Mouse (Mus musculus) heart, postnatal 0 days (tissue): ENCODE data around the gene Krt18. TPM values are rescaled to one million over a fixed set of nuclear protein-coding genes. Genes with fewer than 3 reads are reported as not detected.

Experiments used
- ATAC-seq: fragments of 200-750 bp; cut with Nextera tagmentation; 2 replicates; pipeline ENCODE4 v1.8.0; 2017; ENCODE audit warnings: low read depth, moderate number of reproducible peaks, moderate library complexity; ENCODE audit not compliant: insufficient read depth
- DNase-seq: peaks from one replicate; pipeline ENCODE4 v3.0.0-alpha.2; 2016; ENCODE audit warnings: low spot score
- H3K27ac ChIP-seq: fragments of 300-500 bp; sonication (generic); 2 replicates; pipeline ENCODE4 v1.5.1; 2014; ENCODE audit warnings: low read depth, mild to moderate bottlenecking
- H3K27me3 ChIP-seq: fragments of 300-500 bp; sonication (generic); 2 replicates; pipeline ENCODE4 v1.6.1; 2014; ENCODE audit warnings: low read length, mixed read lengths; ENCODE audit not compliant: control insufficient read depth, insufficient read depth
- H3K36me3 ChIP-seq: fragments of 300-500 bp; sonication (generic); replicated peaks from 2 replicates; pipeline ENCODE4 v1.6.1; 2014; ENCODE audit warnings: low read length, mixed read lengths; ENCODE audit not compliant: control insufficient read depth, insufficient read depth
- H3K4me1 ChIP-seq: fragments of 300-500 bp; sonication (generic); 2 replicates; pipeline ENCODE4 v1.6.1; 2014; ENCODE audit warnings: antibody characterized with exemption; ENCODE audit not compliant: control insufficient read depth, insufficient read depth
- H3K4me2 ChIP-seq: fragments of 300-500 bp; sonication (generic); 2 replicates; pipeline ENCODE4 v1.6.1; 2014; ENCODE audit warnings: low read depth, mild to moderate bottlenecking, low read length, moderate library complexity
- H3K4me3 ChIP-seq: fragments of 300-500 bp; sonication (generic); 2 replicates; pipeline ENCODE4 v1.5.1; 2014; ENCODE audit warnings: low read depth, low read length
- H3K9ac ChIP-seq: fragments of 300-500 bp; sonication (generic); replicated peaks from 2 replicates; pipeline ENCODE4 v1.6.1; 2014; ENCODE audit warnings: low read depth, low read length, mixed read lengths
- H3K9me3 ChIP-seq: fragments of 300-500 bp; sonication (generic); replicated peaks from 2 replicates; pipeline ENCODE4 v1.6.1; 2016; ENCODE audit warnings: low read length; ENCODE audit not compliant: control insufficient read depth
- CTCF ChIP-seq: IDR thresholded peaks from 2 replicates; pipeline ENCODE4 v1.5.1; 2016; ENCODE audit warnings: antibody characterized with exemption, control low read depth, low read depth
- EP300 ChIP-seq: IDR thresholded peaks from 2 replicates; pipeline ENCODE4 v1.6.1; 2016; ENCODE audit warnings: antibody characterized with exemption, low read depth
- WGBS: fragments of 180-500 bp; shearing (Covaris S2); extraction: QIAGEN DNeasy Blood & Tissue Kit; methylation state at CpG from one replicate; pipeline ENCODE4 v1.1.7; 2014; 5-methylcytosine and 5-hydroxymethylcytosine counted together
- polyA plus RNA-seq: library from polyadenylated mRNA; unstranded; fragments of >200 nt; fragmentation: Nextera tagmentation; extraction: Ambion mirVana; gene quantifications from 2 replicates; pipeline ENCODE4 v1.2.1, GENCODE M21; 2015
- total RNA-seq: library from RNA; depleted of rRNA; stranded (reverse); fragments of >200 nt; gene quantifications from 2 replicates; pipeline ENCODE4 v1.2.3, GENCODE M21; 2014; ENCODE audit warnings: low replicate concordance

Krt18 gene
- total and polyA plus RNA-seq, 2 experiments from 2014 or later = 15.3 to 75.9 TPM

DNA sequence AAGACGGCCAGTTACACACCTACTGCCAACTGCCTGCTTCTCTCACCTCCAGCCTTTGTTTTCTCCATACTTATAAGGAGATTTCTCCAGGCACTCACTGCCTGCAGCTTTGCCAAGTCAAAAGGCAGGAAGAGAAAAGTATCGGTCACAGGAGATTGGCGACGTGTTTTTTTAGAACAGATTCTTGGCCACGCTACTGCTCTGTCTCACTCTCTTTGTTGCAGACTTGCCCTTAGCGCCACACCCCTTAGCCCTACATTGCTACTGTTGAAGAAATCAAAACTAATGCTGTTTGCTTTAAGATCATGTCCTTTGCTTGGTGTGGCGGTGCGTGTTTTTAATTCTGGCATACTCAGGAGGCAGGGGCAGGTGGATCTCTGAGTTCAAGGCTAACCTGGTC lies 4.1 kb upstream of the Krt18 start:
- peaks cover 15% of the 10 kb centered on the region for H3K4me1 ChIP-seq
- no peak overlapping the region for H3K9ac ChIP-seq
- no peaks in the 10 kb centered on the region for H3K9me3 ChIP-seq
- H3K27me3 ChIP-seq = peaks cover 9% of the 10 kb centered on the region; the same call in 1 of the 2 replicates
- H3K36me3 ChIP-seq = no peaks in the 10 kb centered on the region
- WGBS = 33% methylated on average over 8 of the region's 8 CpGs
- H3K4me3 ChIP-seq = no peak overlapping the region
- DNase-seq = peak; percentile 49
- no peak overlapping the region for H3K4me2 ChIP-seq
- TF ChIP-seq CTCF (no peak), EP300 (no peak)
- peak overlapping the region; percentile 32; the same call in 1 of the 2 replicates for H3K27ac ChIP-seq
- no peak for ATAC-seq

DNA sequence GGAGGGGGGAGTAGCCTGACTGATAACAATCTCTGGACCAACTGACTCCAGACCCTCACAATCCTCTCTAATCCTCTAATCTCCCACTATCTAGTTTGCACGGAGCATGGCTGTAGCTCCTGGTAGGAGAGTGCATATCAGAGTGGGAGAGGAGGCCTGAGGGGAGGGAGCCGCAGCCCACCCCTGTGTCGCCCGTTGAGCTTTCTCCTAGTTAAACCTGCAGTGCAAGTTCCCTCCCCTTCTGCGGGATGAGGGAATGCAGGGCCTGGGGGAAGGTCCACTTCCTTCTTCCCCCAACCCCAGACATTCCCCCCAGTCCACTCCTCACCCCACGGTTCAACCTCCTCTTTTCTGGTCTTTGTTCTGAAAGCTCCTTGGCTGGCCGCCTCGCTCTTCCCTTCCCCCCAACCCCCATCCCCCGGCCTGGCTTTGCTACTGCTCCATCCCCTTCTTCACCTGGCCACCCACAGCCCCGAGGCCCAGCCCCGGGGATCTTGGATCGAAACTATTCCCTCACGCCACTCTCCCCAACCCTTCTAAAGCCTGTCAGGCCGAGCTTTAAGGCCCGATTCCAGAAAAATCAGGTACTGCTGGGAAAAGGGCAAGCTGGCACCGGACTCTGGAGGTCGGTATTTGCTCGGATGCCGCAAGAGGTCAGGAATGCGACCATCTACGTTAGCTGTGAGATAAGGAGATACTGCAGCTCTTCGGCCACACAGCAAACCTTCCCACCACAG lies 2.7 kb upstream of the Krt18 start:
- DNase-seq (no peak), ATAC-seq (peak; percentile 13; the same call in 1 of the 2 replicates)
- Histone ChIP-seq H3K4me1 (peaks cover 15% of the 10 kb centered on the region), H3K27ac (no peak overlapping the region), H3K27me3 (peaks cover 9% of the 10 kb centered on the region; the same call in 1 of the 2 replicates), H3K9me3 (no peaks in the 10 kb centered on the region), H3K4me3 (peak overlapping the region; percentile 29), H3K36me3 (no peaks in the 10 kb centered on the region), H3K4me2 (peak overlapping the region; percentile 52), H3K9ac (peak overlapping the region; percentile 33; the same call in 1 of the 2 replicates)
- 16% methylated on average over 22 of the region's 22 CpGs for WGBS
- TF ChIP-seq CTCF = no peak
- no peak for TF ChIP-seq EP300

DNA sequence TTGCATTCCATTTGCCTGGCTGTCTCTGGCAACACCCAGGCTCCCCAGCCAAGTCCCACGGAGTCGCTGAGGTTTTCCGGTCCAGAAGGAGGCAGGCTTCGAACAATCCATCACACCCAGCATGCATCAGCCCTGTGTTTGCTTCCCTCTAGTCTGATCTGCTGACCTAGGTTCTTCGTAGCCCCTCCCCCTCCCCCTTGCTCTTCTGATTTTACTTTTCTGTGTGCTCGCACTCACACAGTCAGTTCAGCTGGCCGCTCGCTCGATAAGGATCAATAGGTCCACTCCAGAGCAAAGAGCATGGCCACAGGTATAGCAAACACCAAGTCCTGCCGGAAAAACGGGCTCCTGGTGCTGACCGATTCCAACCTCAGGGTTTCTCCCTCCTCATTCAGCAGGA lies 1.6 kb upstream of the Krt18 start:
- Histone ChIP-seq H3K27ac (no peak overlapping the region), H3K36me3 (no peaks in the 10 kb centered on the region)

DNA sequence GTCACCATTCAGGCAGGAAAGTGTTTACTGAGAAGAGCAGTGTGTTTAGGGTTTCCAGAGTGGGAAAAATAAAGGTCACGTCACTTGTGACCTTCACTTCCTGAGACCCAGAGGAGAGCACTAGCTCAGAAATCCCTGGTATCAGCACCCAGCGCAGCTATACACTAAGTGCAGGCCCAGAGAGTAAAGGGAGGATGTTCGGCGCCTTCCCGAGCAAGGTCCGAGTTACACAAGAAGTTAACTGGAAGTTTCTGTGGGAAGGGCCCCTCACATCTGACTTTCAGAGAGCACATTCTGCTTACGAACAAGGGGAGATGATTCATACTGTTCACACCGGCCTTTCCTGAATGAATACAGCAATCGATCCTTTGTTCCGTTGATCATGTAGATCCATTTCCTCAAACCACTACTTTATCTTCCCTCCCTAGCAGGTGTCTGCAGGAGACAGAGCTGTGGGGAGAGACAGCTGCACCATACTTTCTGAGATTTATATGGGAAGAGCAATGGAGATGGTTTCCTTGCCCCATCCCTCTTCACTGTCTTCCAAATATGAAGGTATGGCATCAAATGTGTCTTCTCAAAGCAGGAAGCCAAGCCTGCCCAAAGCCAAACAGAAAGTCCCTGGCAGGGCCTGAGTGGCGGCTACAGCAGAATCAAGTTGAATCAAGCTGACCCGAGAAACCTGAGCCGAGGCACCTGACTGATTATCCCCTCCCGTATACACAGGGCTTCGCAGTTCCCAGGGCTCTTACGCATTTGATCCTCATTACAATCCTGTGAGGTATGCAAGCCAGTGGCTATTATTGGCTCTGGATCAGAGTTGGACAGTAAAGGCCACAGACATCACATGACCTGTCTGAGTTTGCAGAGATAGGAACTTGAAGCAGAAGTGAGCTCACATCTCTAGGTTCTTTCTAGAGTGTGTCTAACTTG lies 6.4 kb downstream of the Krt18 start:
- DNase-seq = peak; percentile 14
- no peak overlapping the region for H3K9ac ChIP-seq
- no peaks in the 10 kb centered on the region for H3K36me3 ChIP-seq
- no peak for TF ChIP-seq CTCF
- TF ChIP-seq EP300 = no peak
- H3K27ac ChIP-seq = no peak overlapping the region
- H3K9me3 ChIP-seq = no peaks in the 10 kb centered on the region
- H3K4me1 ChIP-seq = no peaks in the 10 kb centered on the region
- no peak overlapping the region for H3K4me2 ChIP-seq
- no peaks in the 10 kb centered on the region for H3K27me3 ChIP-seq
- no peak overlapping the region for H3K4me3 ChIP-seq
- peak; percentile 81 for ATAC-seq
- whole genome bisulfite sequencing = 57% methylated on average over 16 of the region's 16 CpGs

More for the DNA sequence above, 1.6 kb upstream of the Krt18 start:
- WGBS = 44% methylated on average over 12 of the region's 12 CpGs
- Histone ChIP-seq H3K4me2 (peak overlapping the region; percentile 52; the same call in 1 of the 2 replicates), H3K27me3 (peaks cover 9% of the 10 kb centered on the region; the same call in 1 of the 2 replicates), H3K9me3 (no peaks in the 10 kb centered on the region), H3K9ac (no peak overlapping the region), H3K4me3 (no peak overlapping the region), H3K4me1 (peaks cover 15% of the 10 kb centered on the region)
- TF ChIP-seq CTCF (no peak), EP300 (no peak)
- ATAC-seq = no peak
- DNase-seq = no peak

DNA sequence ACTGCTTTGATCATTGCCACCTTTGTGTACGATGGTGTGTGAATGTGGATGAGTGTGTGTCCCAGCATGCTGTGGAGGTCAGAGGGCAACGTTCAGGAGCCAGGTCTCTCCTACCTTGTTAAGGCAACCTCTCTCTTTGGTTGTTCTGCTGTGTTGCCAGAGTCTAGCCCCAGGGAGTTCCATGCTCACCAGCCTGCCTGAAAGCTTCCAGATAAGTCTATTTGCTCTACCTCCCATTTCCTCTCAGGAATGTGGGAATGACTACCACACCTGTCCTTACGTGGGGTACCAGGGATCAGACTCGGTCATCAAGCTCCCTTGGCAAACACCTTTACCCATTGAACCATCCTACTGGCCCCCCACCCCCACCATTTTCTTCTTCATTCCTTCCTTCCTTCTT lies 12.3 kb downstream of the Krt18 start:
- H3K4me2 ChIP-seq = no peak overlapping the region
- H3K27me3 ChIP-seq = no peaks in the 10 kb centered on the region
- no peak overlapping the region for H3K27ac ChIP-seq
- no peak overlapping the region for H3K9ac ChIP-seq
- no peak overlapping the region for H3K4me3 ChIP-seq
- H3K9me3 ChIP-seq = no peaks in the 10 kb centered on the region
- no peaks in the 10 kb centered on the region for H3K36me3 ChIP-seq
- DNase-seq = no peak
- 74% methylated on average over 4 of the region's 4 CpGs for WGBS
- H3K4me1 ChIP-seq = no peaks in the 10 kb centered on the region
- ATAC-seq = no peak
- TF ChIP-seq EP300 (no peak), CTCF (no peak)
